In the genomic region with DNA sequence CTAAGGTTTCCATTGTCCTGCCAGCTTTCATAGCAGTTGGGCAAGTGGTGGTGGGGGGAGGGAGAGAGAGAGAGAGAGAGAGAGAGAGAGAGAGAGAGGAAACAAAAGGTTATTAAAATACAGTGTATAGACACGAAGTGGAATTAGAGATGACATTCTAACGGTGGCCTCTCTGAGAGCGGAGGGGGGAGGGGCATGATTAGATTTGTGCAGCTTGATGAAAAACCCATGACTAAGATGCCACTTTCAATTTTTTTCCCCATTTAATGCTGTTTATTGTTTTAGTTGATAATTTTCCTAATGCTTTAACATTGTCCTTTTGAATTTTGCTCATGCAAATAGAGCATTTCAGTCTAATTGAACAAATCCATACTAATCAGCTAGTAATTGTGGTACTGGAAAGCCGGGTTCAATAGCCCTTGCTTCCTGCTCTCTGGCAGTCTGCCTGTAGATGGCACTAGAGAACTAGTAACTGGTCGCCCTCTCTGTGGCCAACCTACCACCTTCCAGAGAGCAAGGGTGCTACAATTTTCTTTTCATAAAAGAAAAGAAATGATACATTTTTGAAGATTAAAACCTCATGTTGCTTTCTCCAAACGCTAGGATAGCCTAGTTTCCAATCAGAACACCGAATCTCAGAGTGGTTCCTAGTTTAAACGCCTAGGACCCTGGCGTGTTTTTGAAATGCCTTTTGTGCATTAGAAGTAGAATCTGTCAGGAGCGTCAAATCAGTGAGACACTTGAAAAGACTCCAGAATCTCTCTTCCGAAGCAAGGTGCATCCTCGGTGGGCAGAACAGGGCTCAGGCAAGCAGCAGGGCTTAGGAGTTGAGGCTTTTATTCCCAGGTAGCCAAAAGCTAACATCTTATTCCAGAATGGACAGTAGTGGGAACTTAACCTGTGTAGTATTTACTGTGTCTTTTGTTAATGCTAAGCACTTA, we compare ENCODE assay signal across 9 mouse cellular contexts. TPM values are rescaled to one million over a fixed set of nuclear protein-coding genes. Genes with fewer than 3 reads are reported as not detected.
DNase-seq lines count a peak whose midpoint lies in the region; ATAC-seq and TF ChIP-seq lines count a peak whose summit lies in the region.
"Had no signal": no experiment of that assay in that cellular context is flagged by ENCODE, and none has a peak within 500 bp of the region (broad histone marks: within the 10 kb centered on the region; RNA-seq: fewer than 3 reads in every experiment).

No protein-coding gene starts in this region.

- 0 out of 2 replicates have a peak overlapping the region, but pooled peaks have one; percentile 10 for H3K4me2 ChIP-seq in midbrain, embryonic 15.5 days
- H3K4me2 ChIP-seq in stomach, postnatal 0 days (replicated peaks; ENCODE audit: low read depth) = no peak overlapping the region

- intact Hi-C loops in left cerebral cortex, postnatal 4 days (cut with DNase I) = no loop called here

- H3K4me3 ChIP-seq in midbrain, embryonic 15.5 days = no peak overlapping the region
- H3K4me3 ChIP-seq in stomach, postnatal 0 days (ENCODE audit: low read depth, low read length) = no peak overlapping the region
- H3K4me3 ChIP-seq: myocyte had no signal

- no peak for TF ChIP-seq EP300 in stomach, postnatal 0 days (optimal IDR thresholded peaks at IDR 0.05)

- peaks cover 52% of the 10 kb centered on the region for H3K4me1 ChIP-seq in midbrain, embryonic 15.5 days
- no peaks in the 10 kb centered on the region for H3K4me1 ChIP-seq in stomach, postnatal 0 days (replicated peaks; ENCODE audit: control insufficient read depth, insufficient read depth)

- WGBS in midbrain, embryonic 15.5 days = 10% methylated on average over 12 of the region's 12 CpGs
- 29% methylated on average over 12 of the region's 12 CpGs for WGBS in stomach, postnatal 0 days

- DNase-seq in 3134 (ENCODE audit: extremely low read depth, insufficient read length, low spot score) (peak; percentile 13), ZHBTc4 (ENCODE audit: low read depth, low spot score) (peak; percentile 59)
- peak; percentile 85 to 92 for DNase-seq in cerebellum, postnatal 25 days
- DNase-seq in gastrocnemius, postnatal 10 days = peak; percentile 74
- DNase-seq in induced T-regulatory cell, adult 2 months (ENCODE audit: low read depth) = peak; percentile 69
- peak; percentile 90 for DNase-seq in left cerebral cortex, postnatal 4 days
- DNase-seq in stomach, postnatal 0 days (ENCODE audit: low spot score) = peak; percentile 67

- no peak overlapping the region for H3K9ac ChIP-seq in midbrain, embryonic 15.5 days
- H3K9ac ChIP-seq in stomach, postnatal 0 days (ENCODE audit: low read length) = no peak overlapping the region

- H3K27me3 ChIP-seq in midbrain, embryonic 15.5 days (replicated peaks) = no peaks in the 10 kb centered on the region
- no peaks in the 10 kb centered on the region for H3K27me3 ChIP-seq in stomach, postnatal 0 days (ENCODE audit: control insufficient read depth, insufficient read depth, low read length)

- TF ChIP-seq CTCF in stomach, postnatal 0 days (IDR thresholded peaks at IDR 0.05; ENCODE audit: low read depth) = peak; percentile 86

- peak; percentile 77 for ATAC-seq in midbrain, embryonic 15.5 days (replicated peaks)
- no peak for ATAC-seq in stomach, postnatal 0 days (ENCODE audit: low FRiP score, low TSS enrichment)

- H3K9me3 ChIP-seq in midbrain, embryonic 15.5 days = no peaks in the 10 kb centered on the region
- H3K9me3 ChIP-seq in stomach, postnatal 0 days (ENCODE audit: control insufficient read depth, low read length) = no peaks in the 10 kb centered on the region

- H3K27ac ChIP-seq in midbrain, embryonic 15.5 days = peak overlapping the region; percentile 80
- H3K27ac ChIP-seq in stomach, postnatal 0 days (replicated peaks) = no peak overlapping the region

- H3K36me3 ChIP-seq in midbrain, embryonic 15.5 days (replicated peaks) = 0 out of 2 replicates have a peak, but pooled peaks cover 4% of the 10 kb centered on the region
- no peaks in the 10 kb centered on the region for H3K36me3 ChIP-seq in stomach, postnatal 0 days (ENCODE audit: control insufficient read depth, insufficient read depth, low read length)

RNA-seq across cellular contexts. Expression of a gene that starts 48.5 kb away (rescaled TPM):
- total RNA-seq in gastrocnemius, postnatal 10 days (2021) = not detected
- not detected for total RNA-seq in left cerebral cortex, postnatal 4 days (2021)
- polyA plus RNA-seq in midbrain, embryonic 15.5 days (2015; fragmentation: Nextera tagmentation; extraction: Ambion mirVana) = not detected in 2 replicates
- polyA plus RNA-seq in stomach, postnatal 0 days (2015; fragmentation: Nextera tagmentation; extraction: Ambion mirVana) = not detected in 2 replicates
- polyA plus RNA-seq: myocyte had no signal

Comparison
In these comparisons a context has a peak if more than half of its experiments do, and no peak if none do; other contexts are left out.
1. DNase-seq: peak in every context shown above with its lines; median percentile 90 in left cerebral cortex, postnatal 4 days; 88 in cerebellum, postnatal 25 days; 74 in gastrocnemius, postnatal 10 days; 69 in induced T-regulatory cell, adult 2 months; 67 in stomach, postnatal 0 days; 59 in ZHBTc4; 13 in 3134.